Mouse (Mus musculus) urinary bladder, postnatal 25 days (tissue): ENCODE measurements around the gene Ccdc185.

Source experiments
- DNase-seq: peaks from one replicate; pipeline ENCODE4 v3.0.0; 2022; ENCODE audit warnings: low spot score

The Ccdc185 gene

DNA sequence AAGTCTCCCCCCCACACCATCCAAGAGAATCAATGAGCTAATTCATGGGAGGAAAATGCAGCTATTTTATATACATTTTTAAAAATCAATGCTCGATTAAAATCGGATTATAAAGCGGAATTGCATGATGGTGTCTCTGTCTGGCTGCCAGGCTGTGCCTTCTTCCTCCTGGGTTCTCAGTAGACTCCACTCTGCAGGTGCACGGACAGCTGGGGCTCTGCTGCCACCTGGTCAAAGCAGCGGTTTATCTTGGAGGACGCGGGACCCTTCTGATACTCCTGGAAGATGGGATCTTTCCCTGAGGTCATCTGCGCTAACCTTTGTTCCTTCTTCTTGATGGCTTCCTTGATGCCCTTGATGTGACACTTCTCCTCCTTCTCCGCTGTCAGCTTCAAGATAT lies 1.9 kb downstream of the Ccdc185 start:
- no peak for DNase-seq

DNA sequence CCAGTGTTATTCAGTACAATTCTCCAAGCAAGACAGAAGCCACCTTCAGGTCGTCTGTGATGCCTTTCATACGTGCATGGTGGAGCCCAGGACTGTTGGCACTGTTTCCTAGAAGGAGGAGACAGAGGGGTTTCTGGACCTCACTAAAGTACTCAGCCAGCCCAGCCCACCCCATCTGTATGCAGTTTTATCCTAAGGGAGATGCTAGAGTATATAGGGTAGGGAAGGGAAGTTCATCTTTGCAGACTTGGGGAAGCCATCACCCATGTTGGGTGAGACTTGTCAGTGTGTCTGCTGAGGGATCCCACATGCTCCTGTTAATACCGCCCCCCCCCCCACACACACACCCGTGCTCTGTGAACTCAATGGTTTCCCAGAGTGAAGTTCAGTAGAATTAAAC lies 13.1 kb downstream of the Ccdc185 start:
- DNase-seq = no peak

DNA sequence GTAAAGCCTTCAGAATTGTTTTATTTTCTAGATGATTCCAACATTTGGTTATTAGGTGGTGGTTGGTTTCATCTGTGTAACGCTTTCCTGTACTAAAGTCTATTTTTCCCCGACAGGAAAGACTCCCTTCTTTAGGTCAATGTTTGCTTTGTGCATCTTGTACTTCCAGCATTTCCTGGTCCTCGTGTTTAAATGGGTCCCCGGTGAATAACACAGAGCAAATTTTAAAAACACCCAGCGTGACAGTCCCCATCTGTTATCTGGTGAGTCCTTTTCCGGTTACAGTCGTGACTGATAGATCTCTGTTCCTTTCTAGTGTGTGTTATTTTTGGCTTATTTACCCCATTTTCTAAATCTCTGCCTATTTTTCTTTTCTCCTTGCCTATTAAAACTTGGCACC lies 16.3 kb downstream of the Ccdc185 start:
- no peak for DNase-seq

DNA sequence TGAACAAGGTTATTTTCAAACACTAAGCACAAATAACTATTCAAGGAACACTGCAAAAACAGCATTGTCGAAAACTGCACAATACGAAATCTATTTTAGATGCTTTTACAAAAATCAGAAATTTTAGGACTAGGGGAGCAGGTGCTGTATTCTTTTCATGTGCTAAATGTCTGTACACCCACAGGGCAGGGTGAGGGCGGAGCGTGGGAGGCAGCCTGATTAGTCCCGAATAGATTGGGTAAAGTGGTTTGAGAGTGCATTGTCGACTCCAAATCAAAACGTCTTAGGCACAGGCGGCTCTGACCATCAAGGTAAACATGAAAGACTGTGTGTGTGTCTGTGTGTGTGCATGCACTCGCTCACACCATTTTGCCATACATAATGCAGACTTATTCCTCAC lies 20.0 kb downstream of the Ccdc185 start:
- no peak for DNase-seq

DNA sequence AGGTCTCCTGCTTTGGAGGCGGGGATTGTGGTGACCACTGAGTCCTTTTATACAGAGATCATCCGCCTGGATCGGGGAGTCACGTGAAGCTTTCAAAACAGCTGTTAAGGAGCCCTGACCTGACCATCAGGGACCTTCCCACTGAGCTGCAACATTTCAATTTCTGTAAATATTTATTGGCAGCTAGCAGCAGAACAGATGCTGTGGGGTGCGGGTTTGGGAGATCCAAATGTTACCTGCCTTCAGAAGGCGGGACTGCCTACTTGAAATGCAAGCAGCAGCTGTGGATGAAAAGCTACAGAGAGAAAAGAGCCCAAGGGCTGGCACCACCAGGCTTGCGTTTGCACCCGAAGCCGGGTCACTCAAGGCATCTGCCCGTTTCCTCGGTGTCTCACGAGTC lies 21.4 kb downstream of the Ccdc185 start:
- DNase-seq = no peak

DNA sequence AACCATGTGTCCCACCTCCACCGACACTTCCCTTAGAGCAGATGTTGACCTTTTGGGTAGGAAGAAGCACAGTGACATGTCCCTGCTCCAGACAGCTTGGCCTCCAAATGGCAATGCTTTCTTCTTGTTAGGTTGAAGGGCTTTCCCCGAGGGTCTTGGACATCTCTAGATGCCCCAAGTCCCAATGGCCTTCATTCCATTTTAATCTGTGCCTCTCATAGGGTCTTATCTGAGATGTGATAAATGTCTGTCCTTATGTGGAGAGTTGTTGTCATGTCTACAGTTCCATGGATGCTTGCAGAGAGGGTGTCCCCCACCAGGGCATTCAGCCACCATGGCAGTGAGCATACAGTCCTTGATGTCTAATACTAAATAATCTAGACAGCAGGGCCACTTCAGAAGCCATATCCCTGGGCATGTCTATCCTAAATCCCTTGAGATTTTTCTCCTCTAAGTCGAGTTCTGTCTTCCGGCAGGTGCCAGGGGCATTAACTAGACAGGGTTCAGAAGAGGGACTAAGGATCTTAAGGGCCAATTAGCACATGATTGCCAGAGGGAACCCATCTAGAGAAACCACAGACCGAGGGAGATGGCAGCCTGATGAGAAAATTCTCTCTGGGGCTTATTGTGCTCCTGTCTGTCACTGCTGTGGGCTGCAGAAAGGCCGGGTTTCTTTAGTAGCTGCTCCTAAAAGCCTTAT lies 34.6 kb downstream of the Ccdc185 start:
- no peak for DNase-seq

DNA sequence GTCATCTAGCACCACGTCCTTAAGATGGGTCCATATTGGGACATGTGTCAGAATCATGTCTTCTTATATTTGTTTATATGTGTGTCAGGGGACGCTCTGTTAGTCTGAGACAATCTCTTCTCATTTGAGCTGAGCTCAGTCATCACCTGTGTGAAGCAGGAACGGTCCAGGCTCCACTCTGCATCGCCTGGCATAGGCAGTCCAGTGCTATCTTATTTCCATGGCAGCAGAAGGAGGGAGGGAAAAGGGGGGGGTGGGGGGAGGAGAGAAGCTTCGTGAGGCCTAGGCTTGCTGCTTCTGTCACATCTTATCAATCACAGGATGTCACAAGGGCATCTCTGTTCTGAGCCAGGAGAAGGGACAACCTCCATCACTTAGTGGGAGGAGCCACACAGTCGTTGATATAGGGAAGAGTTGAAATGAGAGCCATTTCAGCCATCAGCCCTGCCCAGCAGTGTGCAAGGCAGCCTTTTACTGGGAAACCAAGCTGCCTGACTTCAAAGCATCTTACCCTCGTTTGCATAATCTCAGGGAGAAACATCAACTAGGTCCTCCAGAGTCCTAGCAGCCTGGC lies 37.5 kb downstream of the Ccdc185 start:
- DNase-seq = no peak

DNA sequence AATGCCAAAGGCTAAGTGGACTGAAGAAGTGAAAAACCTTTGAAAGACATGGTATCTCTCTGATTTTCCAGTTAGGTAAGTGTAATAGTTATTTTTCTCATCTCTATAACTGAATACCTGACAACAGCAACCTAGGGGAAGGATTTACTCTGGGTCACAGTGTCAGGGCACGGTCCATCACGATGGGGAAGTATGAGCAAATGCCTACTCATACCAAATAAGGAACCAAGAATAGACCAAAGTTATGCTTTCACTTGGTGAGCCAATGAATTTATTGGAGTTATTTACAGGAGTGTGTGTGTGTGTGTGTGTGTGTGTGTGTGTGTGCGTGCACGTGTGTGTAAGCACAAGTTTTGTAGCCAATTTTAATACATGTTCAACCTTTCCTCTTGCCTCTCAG lies 41.5 kb downstream of the Ccdc185 start:
- no peak for DNase-seq

DNA sequence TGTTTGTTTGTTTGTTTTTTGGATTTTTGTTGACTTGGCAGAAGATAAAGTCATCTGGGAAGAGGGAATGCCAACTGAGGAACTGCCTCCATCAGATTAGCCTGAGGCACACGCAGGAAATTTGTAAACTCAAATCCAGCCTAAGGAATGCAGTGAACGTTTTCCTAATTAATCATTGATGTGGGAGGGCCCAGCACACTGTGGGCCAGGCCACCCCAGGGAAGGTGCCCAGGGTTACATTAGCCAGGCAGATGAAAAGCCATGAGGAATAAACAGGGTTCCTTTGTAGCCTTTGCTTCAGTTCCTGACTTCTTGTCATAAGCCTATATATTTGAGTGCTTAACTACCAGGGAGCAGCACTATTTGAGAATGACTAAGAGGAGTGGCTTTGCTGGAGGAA lies 44.1 kb downstream of the Ccdc185 start:
- no peak for DNase-seq

DNA sequence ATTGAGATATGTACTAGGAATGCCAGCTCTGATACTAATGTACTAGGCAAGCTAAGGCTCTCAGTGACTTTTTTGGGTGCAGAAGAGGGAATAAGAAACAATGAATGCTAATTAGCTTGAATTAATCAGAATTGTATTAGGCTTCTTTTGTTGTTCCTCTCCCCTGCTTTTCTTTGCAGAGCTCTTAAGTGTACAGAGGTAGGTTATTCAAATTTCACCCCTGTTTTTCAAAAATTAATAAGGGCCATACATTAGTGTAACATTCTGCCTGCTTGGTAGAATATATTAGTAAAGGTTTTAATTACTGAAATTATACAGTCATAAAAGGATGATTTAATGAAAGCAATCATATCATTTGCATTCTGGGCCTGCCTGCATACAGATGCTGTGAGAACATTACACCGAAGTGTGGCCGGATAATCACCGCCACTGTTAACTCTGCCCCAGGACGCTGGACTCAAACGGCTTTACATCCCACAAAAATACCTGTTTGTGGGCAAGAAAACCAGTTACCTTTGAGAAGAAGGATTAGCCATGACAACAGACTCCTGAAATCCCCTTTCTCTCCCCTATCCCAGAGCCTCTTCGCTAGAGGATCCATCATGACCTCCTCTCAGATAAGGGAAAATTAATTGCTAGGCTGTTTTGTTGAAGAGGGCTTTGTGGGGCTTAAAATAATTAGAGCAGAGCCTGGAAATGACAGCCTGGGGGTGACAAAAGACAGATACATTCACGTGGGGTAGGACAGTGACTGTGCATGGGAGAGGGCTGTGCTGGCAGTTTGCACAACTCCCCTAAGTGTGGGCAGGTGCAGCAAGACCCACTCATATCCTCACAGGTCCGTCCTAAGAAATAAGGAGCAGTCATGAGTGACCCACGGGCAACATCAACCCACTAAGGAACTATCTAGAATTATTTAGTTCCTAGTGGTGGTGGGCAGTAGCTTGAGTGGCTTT lies 49.3 kb downstream of the Ccdc185 start:
- no peak for DNase-seq
